Mouse (Mus musculus): ENCODE results near the gene Cfdp1. TPM values are rescaled to one million over a fixed set of nuclear protein-coding genes. Genes with fewer than 3 reads are reported as not detected.
A peak's percentile ranks its signal among the peaks of the same experiment; 100 is the strongest.

The Cfdp1 gene
- total RNA-seq, 2 experiments from 2014 or later = 14.6 to 17.9 TPM

DNA sequence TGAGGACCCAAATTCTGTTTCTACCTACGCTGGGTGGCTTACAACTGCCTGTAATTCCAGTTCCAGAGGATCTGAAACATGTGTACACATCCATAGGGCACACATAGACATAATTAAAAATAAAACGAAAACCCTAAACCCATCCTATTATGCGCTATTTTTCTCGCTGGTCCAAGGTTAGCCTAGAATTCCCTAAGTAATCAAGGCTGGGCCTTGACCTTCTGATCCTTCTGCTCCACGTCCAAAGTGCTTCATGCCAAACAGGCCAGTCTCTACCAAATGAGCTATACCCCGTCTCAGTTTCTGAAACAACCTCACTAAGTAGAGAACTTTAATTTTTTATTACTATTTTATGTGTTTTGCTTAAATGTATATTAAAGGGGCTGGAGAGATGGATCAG is 78.3 kb downstream of the Cfdp1 start:
- intact Hi-C loops (cut with DNase I) = no loop called here
- DNase-seq = no peak

GRCm38 (mm10) chr8:111773476-111773875 is 80.6 kb downstream of the Cfdp1 start:
- no peak for DNase-seq
- intact Hi-C loops (cut with DNase I) = no loop called here

DNA sequence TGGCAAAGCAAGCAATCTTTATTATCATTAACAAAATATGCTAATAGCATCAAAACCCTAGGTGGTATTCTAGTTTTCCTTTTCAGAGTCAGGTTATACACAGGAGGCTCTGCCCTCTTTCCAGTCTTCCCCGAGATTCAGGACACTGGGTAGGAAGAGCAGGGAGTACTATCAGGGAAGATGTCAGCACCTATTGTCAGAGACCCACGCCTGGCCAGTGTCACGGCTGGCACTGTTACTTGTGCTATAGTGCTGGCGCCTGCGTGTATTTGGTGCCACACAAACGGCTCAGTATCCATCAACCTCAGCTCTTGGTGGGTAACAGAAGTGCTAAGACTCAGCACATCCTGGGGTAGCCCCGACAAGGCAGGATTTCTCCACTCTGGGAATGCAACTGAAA is 81.0 kb downstream of the Cfdp1 start:
- DNase-seq = no peak
- intact Hi-C loops (cut with DNase I) = no loop called here

GRCm38 (mm10) chr8:111772083-111772482 is 82.0 kb downstream of the Cfdp1 start:
- intact Hi-C loops (cut with DNase I) = no loop called here
- DNase-seq = no peak

DNA sequence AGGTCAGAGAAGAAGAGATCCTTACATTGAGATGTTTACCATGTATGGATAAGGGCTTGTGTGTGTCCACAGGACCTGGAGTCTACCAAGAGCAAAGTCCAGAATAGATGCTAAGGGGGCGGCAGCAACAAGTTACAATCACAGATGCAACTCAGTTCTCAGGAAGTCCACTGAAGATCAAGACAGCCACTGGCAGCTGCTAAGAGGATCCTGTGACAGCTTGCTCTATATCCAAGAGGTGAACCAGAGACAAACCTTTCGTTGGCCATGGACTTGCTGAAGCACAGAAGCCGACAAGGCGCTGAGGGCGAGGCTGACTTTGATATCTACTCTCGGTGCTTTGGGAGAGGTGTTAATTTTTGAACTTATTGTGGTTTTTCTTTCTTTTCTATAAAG is 82.5 kb downstream of the Cfdp1 start:
- intact Hi-C loops (cut with DNase I) = no loop called here
- DNase-seq = no peak

DNA sequence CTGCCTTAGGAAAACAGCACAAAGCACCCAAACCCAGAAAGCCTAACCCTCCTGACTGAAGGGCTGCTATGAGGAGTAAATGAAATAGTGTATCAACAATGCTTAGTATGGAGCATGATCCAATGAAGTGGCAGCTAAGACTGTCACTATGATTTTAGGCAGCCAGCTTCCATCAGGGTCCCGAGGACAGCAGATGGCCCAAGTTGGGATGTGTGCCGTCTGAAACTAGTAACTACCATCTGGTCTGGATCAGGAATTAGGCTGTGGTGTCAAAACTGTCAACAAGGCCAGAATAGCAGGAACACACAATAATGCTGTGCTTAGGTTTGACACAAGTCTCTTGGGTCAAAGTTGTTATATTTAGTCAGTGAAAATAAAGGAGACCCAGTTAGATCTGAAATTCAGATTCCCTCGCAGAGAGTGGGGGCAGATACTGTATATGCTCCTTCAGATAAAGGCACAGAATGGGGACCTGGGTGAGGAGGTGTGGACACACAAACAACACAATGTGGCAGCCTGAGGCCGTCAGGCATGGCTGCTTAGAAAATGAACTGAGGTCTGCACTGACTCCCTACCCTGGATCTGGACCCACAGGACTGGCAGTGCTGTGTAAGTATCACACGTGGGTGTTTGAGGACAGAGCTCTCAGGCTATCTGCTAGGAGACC is 83.0 kb downstream of the Cfdp1 start:
- intact Hi-C loops (cut with DNase I) = no loop called here
- DNase-seq = no peak

DNA sequence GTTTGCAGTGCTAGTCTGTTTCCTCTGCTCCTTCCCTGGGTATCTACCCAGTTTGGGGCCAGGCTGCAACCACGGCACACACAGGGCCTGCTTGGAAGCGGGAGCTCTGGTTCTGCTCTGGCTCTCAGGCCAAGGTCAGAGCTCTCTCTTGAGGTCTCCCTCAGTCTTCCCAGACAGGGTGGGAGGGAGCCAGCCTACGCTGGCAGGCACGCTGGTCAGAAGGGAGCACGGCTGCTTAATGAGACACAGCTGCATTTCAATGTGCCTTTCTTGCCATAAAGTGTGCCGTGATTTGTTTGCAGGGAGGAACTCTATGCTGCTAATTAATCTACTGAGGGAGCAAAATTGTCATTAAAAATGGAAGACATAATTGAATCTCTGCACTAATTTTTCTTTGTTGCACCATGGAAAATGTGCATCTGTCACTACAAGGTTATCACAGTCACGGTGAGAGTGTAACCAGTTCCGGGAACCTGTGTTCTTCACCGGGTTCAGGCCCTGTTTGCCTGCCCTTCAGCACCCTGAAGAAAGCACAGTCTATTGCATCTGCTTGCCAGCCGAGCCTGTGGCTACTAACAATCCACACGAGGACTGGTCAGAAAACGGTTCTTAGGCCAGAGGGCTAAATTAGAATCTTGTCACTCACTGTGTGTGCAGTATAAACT is 84.2 kb downstream of the Cfdp1 start:
- intact Hi-C loops (cut with DNase I) = no loop called here

DNA sequence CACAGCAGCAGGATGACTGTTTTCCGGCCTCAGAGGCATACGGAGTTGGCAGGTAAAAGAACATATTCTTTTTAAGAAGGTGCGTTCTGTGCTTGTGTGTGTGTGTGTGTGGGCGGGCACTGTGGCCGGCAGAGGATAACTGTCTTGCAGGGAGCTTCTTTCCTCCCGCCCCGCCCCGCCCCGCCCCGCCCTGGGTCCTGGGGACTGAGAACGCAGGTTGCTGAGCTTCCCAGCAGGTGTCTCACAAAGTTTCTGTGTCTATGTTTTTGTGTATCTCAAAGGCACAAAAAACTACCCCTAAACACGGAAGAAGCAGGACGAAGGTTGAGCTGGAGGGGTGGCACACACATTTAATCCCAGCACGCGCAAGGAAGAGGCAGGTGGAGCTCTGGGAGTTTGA is 84.8 kb downstream of the Cfdp1 start:
- no peak for DNase-seq
- intact Hi-C loops (cut with DNase I) = no loop called here

More for the DNA sequence above, 84.2 kb downstream of the Cfdp1 start:
- DNase-seq = peak; percentile 38 to 58

DNA sequence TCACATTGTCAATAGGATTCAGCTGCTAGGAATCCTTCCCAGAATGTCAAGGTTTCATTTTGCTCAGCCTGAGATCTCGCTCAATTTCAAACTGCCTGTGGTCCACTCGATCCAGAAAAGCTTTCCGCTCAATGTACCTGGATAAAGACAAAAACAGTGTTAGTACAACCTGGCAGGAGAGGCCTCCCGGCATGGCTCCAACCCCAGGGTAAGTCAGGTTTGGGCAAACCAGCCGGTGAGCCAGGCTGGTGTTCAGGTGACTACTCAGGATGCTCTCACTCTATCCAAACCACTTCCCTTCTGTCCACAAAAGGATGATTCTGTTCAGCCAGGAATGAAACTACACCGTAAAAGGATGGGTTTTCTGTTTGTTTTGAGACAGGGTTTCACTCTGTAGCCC is 85.4 kb downstream of the Cfdp1 start:
- DNase-seq = no peak
- intact Hi-C loops (cut with DNase I) = no loop called here

GRCm38 (mm10) chr8:111765616-111766015 is 88.5 kb downstream of the Cfdp1 start:
- no peak for DNase-seq
- intact Hi-C loops (cut with DNase I) = no loop called here

GRCm38 (mm10) chr8:111765096-111765495 is 89.0 kb downstream of the Cfdp1 start:
- intact Hi-C loops (cut with DNase I) = no loop called here
- DNase-seq = no peak

GRCm38 (mm10) chr8:111760708-111761107 is 93.4 kb downstream of the Cfdp1 start:
- no peak for DNase-seq
- intact Hi-C loops (cut with DNase I) = no loop called here

DNA sequence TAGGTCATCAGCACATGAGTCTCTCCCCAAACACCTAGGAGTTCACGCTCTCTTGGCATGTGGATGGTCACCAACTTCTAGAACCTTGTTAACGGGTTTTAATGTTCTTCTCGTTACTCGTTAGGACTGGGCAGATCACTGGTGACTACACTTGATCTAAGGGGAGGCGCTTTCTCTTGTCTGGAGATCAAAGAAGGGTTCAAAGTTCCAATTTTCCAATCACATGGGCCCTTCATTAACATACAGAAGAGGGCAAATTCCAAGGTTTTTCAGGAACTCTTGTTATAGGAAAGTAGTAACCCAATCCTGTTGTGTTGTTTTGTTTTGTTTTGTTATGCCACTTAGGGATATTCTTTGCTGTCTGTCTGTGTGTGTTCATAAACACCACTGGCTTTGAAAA is 95.3 kb downstream of the Cfdp1 start:
- no peak for DNase-seq
- intact Hi-C loops (cut with DNase I) = no loop called here

- intact Hi-C loops (cut with DNase I) = no loop called here
- no peak for DNase-seq
These were observed 96.5 kb downstream of the Cfdp1 start for GRCm38 (mm10) chr8:111757599-111757998.

GRCm38 (mm10) chr8:111754736-111755135 is 99.4 kb downstream of the Cfdp1 start:
- no peak for DNase-seq
- intact Hi-C loops (cut with DNase I) = no loop called here

DNA sequence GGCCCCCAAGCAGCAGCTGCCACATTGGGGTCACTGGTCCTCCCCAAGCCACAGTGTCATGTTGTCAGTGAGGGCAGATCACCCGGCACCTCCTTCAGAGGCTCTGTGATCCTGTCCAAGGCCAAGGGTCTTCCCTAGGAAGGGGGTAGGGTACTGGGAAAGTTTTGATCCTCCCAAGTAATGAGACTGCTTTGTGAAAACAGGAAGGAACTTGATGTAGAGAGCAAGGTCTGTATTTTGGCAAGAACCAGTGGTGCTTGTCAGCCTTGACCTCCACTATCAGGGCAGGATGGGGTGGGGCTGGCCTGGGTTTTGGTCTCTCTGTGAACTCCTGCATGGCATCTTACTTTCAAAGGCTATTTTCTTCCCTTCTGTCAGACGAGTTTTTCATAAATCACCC is 100.0 kb downstream of the Cfdp1 start:
- intact Hi-C loops (cut with DNase I) = no loop called here
- DNase-seq = no peak

DNA sequence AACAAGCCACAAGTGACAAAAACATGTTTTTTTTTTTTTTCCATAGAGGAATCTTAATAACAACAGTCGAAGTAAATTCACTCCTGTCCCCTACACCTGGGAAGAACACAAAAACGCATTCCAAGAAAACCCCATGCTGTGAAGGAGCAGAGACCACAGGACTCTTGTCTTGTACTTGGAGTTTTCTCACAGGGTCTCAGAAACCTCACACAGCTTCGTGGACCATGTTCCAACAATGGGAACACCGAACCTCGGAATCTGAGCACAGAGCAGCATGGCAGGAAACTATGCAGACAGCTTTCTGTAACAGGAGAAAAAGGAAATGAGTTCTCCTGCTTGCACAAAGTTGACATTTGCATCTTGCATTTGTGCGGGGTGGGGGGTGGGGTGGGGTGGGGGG is 105.3 kb downstream of the Cfdp1 start:
- no peak for DNase-seq
- intact Hi-C loops (cut with DNase I) = loop anchor here (2.0 kb wide), 1 partner anchor 14 kb away; no protein-coding TSS in a partner anchor

- intact Hi-C loops (cut with DNase I) = loop anchor here (2.0 kb wide), 1 partner anchor 13 kb away; no protein-coding TSS in a partner anchor
- DNase-seq = no peak
These were observed 106.0 kb downstream of the Cfdp1 start for GRCm38 (mm10) chr8:111747866-111748649.

DNA sequence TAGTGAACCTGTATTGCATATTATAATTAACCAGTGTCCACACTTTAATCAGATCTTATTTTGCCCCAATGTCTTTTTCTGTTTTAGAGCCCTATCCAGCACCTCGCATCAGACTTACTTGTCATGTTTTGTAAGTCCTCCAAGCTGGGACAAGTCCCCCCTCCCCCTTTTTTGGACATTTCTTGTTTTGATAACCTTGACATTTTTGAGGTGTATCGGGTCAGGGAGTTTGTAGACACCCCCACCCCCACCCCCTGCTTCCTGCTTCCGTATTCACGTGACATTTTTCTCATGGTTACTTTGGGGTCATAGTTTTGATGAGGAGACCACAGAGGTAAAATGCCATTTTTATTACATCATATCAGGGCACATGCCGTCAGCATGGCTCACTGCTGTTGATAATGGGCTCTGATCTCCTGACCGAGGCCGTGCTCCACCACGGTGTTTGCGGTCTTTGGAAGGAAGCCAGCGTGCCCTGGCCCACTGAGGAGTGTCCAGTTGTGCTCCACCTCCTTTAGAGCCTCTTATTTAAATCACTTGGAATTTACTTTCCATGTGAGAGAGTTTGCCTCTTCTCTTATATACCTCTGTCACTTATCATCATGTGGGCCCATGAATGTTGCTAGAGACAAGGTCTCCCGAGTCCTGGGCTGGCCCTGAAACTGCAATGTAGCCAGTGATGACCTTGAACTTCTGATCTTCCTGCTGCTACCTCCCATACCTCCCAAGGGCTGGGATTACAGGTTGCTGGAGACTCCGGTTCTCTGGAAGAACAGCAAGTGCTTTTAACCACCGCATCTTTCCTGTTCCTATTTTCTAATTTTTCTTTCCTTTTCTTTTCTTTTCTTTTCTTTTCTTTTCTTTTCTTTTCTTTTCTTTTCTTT is 107.3 kb downstream of the Cfdp1 start:
- DNase-seq = no peak
- intact Hi-C loops (cut with DNase I) = no loop called here

- intact Hi-C loops (cut with DNase I) = no loop called here
These were observed 108.3 kb downstream of the Cfdp1 start for GRCm38 (mm10) chr8:111745591-111746418.

More at GRCm38 (mm10) chr8:111745591-111746418, 108.3 kb downstream of the Cfdp1 start:
- DNase-seq = peak in 1 of 2 experiments; percentile 68

All from gastrocnemius, postnatal 36 days (tissue).